Comparison of ENCODE assay signal across 9 mouse cellular contexts in genomic region chr2:77518693-77519092, GRCm38 (mm10).
DNase-seq lines count a peak whose midpoint lies in the region; ATAC-seq lines count a peak whose summit lies in the region.
"Had no signal": no experiment of that assay in that cellular context is flagged by ENCODE, and none has a peak within 500 bp of the region (broad histone marks: within the 10 kb centered on the region; RNA-seq: fewer than 3 reads in every experiment).

No protein-coding gene starts in this region.

- H3K9ac ChIP-seq in hindbrain, embryonic 15.5 days, result no peak overlapping the region
- peak overlapping the region; percentile 57; the same call in 1 of the 2 replicates for H3K9ac ChIP-seq in liver, embryonic 13.5 days
- H3K9ac ChIP-seq in stomach, embryonic 16.5 days (ENCODE audit: low read length), result peak overlapping the region; percentile 7; the same call in 1 of the 2 replicates

- ATAC-seq in hindbrain, embryonic 15.5 days (ENCODE audit: low FRiP score, low read depth), result peak; percentile 27; the same call in 1 of the 2 replicates
- ATAC-seq in liver, embryonic 13.5 days (ENCODE audit: low read depth), result peak; percentile 37
- no peak for ATAC-seq in stomach, embryonic 16.5 days (ENCODE audit: insufficient read depth, low FRiP score)

- H3K4me2 ChIP-seq in hindbrain, embryonic 15.5 days, result peak overlapping the region; percentile 64
- H3K4me2 ChIP-seq in liver, embryonic 13.5 days, result peak overlapping the region; percentile 74
- peak overlapping the region; percentile 56 for H3K4me2 ChIP-seq in stomach, embryonic 16.5 days (ENCODE audit: low read depth, low read length)

- DNase-seq in ES-CJ7 (ENCODE audit: low read depth, low spot score), result peak; percentile 10
- DNase-seq in embryo, embryonic 11 days, result peak; percentile 51
- DNase-seq in liver, embryonic 13.5 days, result no peak
- no peak for DNase-seq in gastrocnemius, adult 8-10 months (ENCODE audit: low spot score in 2 of 2)
- DNase-seq in cerebellum, postnatal 14 days, result no peak
- no peak for DNase-seq in ovary, adult 18-20 months (ENCODE audit: low spot score)

- peak overlapping the region; percentile 26 for H3K4me3 ChIP-seq in hindbrain, embryonic 15.5 days
- H3K4me3 ChIP-seq in liver, embryonic 13.5 days (replicated peaks), result peak overlapping the region; percentile 55
- H3K4me3 ChIP-seq in stomach, embryonic 16.5 days (replicated peaks; ENCODE audit: low read length), result peak overlapping the region; percentile 40

- WGBS in hindbrain, embryonic 15.5 days, result 12% methylated on average over 8 of the region's 8 CpGs
- 9% methylated on average over 8 of the region's 8 CpGs for WGBS in liver, embryonic 13.5 days (ENCODE audit: insufficient replicate concordance)
- 11% methylated on average over 8 of the region's 8 CpGs for WGBS in stomach, embryonic 16.5 days

- H3K4me1 ChIP-seq in hindbrain, embryonic 15.5 days (replicated peaks), result peaks cover 17% of the 10 kb centered on the region
- H3K4me1 ChIP-seq in liver, embryonic 13.5 days (replicated peaks), result peaks cover 65% of the 10 kb centered on the region
- peaks cover 6% of the 10 kb centered on the region; the same call in 1 of the 2 replicates for H3K4me1 ChIP-seq in stomach, embryonic 16.5 days (ENCODE audit: control insufficient read depth, insufficient read depth, low read length)
- H3K4me1 ChIP-seq: megakaryocyte, embryonic 14.5 days had no signal

- no peaks in the 10 kb centered on the region for H3K9me3 ChIP-seq in hindbrain, embryonic 15.5 days
- no peaks in the 10 kb centered on the region for H3K9me3 ChIP-seq in liver, embryonic 13.5 days (replicated peaks)
- no peaks in the 10 kb centered on the region for H3K9me3 ChIP-seq in stomach, embryonic 16.5 days (replicated peaks; ENCODE audit: control insufficient read depth, low read length)

- H3K27ac ChIP-seq in hindbrain, embryonic 15.5 days (replicated peaks), result no peak overlapping the region
- peak overlapping the region; percentile 44; the same call in 1 of the 2 replicates for H3K27ac ChIP-seq in liver, embryonic 13.5 days
- no peak overlapping the region for H3K27ac ChIP-seq in stomach, embryonic 16.5 days (ENCODE audit: low read length)

- no peaks in the 10 kb centered on the region for H3K36me3 ChIP-seq in hindbrain, embryonic 15.5 days
- no peaks in the 10 kb centered on the region for H3K36me3 ChIP-seq in liver, embryonic 13.5 days
- H3K36me3 ChIP-seq in stomach, embryonic 16.5 days (ENCODE audit: control insufficient read depth, insufficient read depth, low read length), result no peaks in the 10 kb centered on the region

- H3K27me3 ChIP-seq in hindbrain, embryonic 15.5 days, result no peaks in the 10 kb centered on the region
- H3K27me3 ChIP-seq in liver, embryonic 13.5 days, result no peaks in the 10 kb centered on the region
- no peaks in the 10 kb centered on the region for H3K27me3 ChIP-seq in stomach, embryonic 16.5 days (ENCODE audit: control insufficient read depth, insufficient read depth, low read length)
- H3K27me3 ChIP-seq: megakaryocyte, embryonic 14.5 days had no signal

Comparison
In these comparisons a context has a peak if more than half of its experiments do, and no peak if none do; other contexts are left out.
1. DNase-seq: peak in ES-CJ7 (single experiment) and embryo, embryonic 11 days (single experiment); none in liver, embryonic 13.5 days (single experiment), gastrocnemius, adult 8-10 months (0 of 2), cerebellum, postnatal 14 days (0 of 2) and ovary, adult 18-20 months (single experiment).
2. Peak in every context shown above with its lines, with median percentiles within 50 percentile points of each other: H3K4me2 ChIP-seq and H3K4me3 ChIP-seq.